Mouse (Mus musculus): Measurements from ENCODE around the gene Ptbp2. TPM values are rescaled to one million over a fixed set of nuclear protein-coding genes. Genes with fewer than 3 reads are reported as not detected.

Ptbp2 gene
- total and polyA plus RNA-seq, 3 experiments = 17.7 to 35.9 (median 29.8) TPM

GRCm38 (mm10) chr3:119711503-119711902 is 72.8 kb downstream of the Ptbp2 start:
- TF ChIP-seq MXI1 (IDR thresholded peaks at IDR 0.05; ENCODE audit: low read depth, low read length) (no peak), BHLHE40 (IDR thresholded peaks at IDR 0.05; ENCODE audit: low read depth, low read length) (no peak), MEF2A (IDR thresholded peaks at IDR 0.05; ENCODE audit: borderline replicate concordance, low read depth, low read length) (no peak), ETS1 (conservative IDR thresholded peaks at IDR 0.05; ENCODE audit: low read depth, low read length) (no peak), USF2 (conservative IDR thresholded peaks at IDR 0.05; ENCODE audit: low read depth, low read length) (no peak)
- dilution Hi-C loops (cut with MboI; ENCODE audit: extremely low pct_ligation_motif_present, extremely low pct_unique_long_range_greater_than_20kb, low sequenced_read_pairs) (no loop called here), in situ Hi-C loops (cut with MboI; ENCODE audit: low pct_ligation_motif_present, low pct_unique_long_range_greater_than_20kb, low sequenced_read_pairs) (no loop called here)
- Histone ChIP-seq H3K9me3 (replicated peaks; ENCODE audit: low read length) (no peaks in the 10 kb centered on the region), H3K79me2 (replicated peaks; ENCODE audit: control insufficient read depth, extremely low read depth, insufficient read depth, poor library complexity, severe bottlenecking) (no peaks in the 10 kb centered on the region), H3K27me3 (replicated peaks) (no peaks in the 10 kb centered on the region), H3K4me2 (ENCODE audit: insufficient read depth, low read depth, poor library complexity, severe bottlenecking) (no peak overlapping the region), H3K27ac (ENCODE audit: insufficient read depth, low read depth) (no peak overlapping the region), H3K36me3 (replicated peaks in 1 of 2; ENCODE audit: control insufficient read depth in 1 of 2, insufficient read depth in 1 of 2, low read length in 1 of 2) (peaks cover 0 to 15% of the 10 kb centered on the region in 2 experiments), H3K9ac (ENCODE audit: insufficient read depth, low read depth) (no peak overlapping the region), H3K4me3 (replicated peaks in 1 of 3; ENCODE audit: low read depth in 2 of 3, low read length in 2 of 3, poor library complexity in 1 of 3) (no peak overlapping the region), H3K4me1 (ENCODE audit: control insufficient read depth in 1 of 2, insufficient read depth in 2 of 2) (no peaks in the 10 kb centered on the region)
- no peak for DNase-seq (ENCODE audit: extremely low read depth)

- no peaks in the 10 kb centered on the region for H3K27me3 ChIP-seq (replicated peaks)
- no peak overlapping the region for H3K4me3 ChIP-seq (replicated peaks in 1 of 3; ENCODE audit: low read depth in 2 of 3, low read length in 2 of 3, poor library complexity in 1 of 3)
- TF ChIP-seq ZC3H11A (IDR thresholded peaks at IDR 0.05; ENCODE audit: low read depth, low read length) = no peak
- no peak overlapping the region for H3K9ac ChIP-seq (ENCODE audit: insufficient read depth, low read depth)
- no peak for DNase-seq (ENCODE audit: extremely low read depth)
- H3K4me2 ChIP-seq (ENCODE audit: insufficient read depth, low read depth, poor library complexity, severe bottlenecking) = no peak overlapping the region
- H3K36me3 ChIP-seq (replicated peaks in 1 of 2; ENCODE audit: control insufficient read depth in 1 of 2, insufficient read depth in 1 of 2, low read length in 1 of 2) = no peaks in the 10 kb centered on the region
- H3K9me3 ChIP-seq (replicated peaks; ENCODE audit: low read length) = no peaks in the 10 kb centered on the region
- dilution Hi-C loops (cut with MboI; ENCODE audit: extremely low pct_ligation_motif_present, extremely low pct_unique_long_range_greater_than_20kb, low sequenced_read_pairs) (no loop called here), in situ Hi-C loops (cut with MboI; ENCODE audit: low pct_ligation_motif_present, low pct_unique_long_range_greater_than_20kb, low sequenced_read_pairs) (no loop called here)
- H3K79me2 ChIP-seq (replicated peaks; ENCODE audit: control insufficient read depth, extremely low read depth, insufficient read depth, poor library complexity, severe bottlenecking) = no peaks in the 10 kb centered on the region
- no peak overlapping the region for H3K27ac ChIP-seq (ENCODE audit: insufficient read depth, low read depth)
- no peaks in the 10 kb centered on the region for H3K4me1 ChIP-seq (ENCODE audit: control insufficient read depth in 1 of 2, insufficient read depth in 2 of 2)
These were observed 82.8 kb downstream of the Ptbp2 start for GRCm38 (mm10) chr3:119701467-119701866.

GRCm38 (mm10) chr3:119684741-119685140 is 99.5 kb downstream of the Ptbp2 start:
- no peaks in the 10 kb centered on the region for H3K36me3 ChIP-seq (replicated peaks in 1 of 2; ENCODE audit: control insufficient read depth in 1 of 2, insufficient read depth in 1 of 2, low read length in 1 of 2)
- no peaks in the 10 kb centered on the region for H3K4me1 ChIP-seq (ENCODE audit: control insufficient read depth in 1 of 2, insufficient read depth in 2 of 2)
- no peaks in the 10 kb centered on the region for H3K27me3 ChIP-seq (replicated peaks)
- H3K9ac ChIP-seq (ENCODE audit: insufficient read depth, low read depth) = no peak overlapping the region
- no peak overlapping the region for H3K4me3 ChIP-seq (replicated peaks in 1 of 3; ENCODE audit: low read depth in 2 of 3, low read length in 2 of 3, poor library complexity in 1 of 3)
- no peak overlapping the region for H3K27ac ChIP-seq (ENCODE audit: insufficient read depth, low read depth)
- no peaks in the 10 kb centered on the region for H3K79me2 ChIP-seq (replicated peaks; ENCODE audit: control insufficient read depth, extremely low read depth, insufficient read depth, poor library complexity, severe bottlenecking)
- DNase-seq (ENCODE audit: extremely low read depth) = no peak
- TF ChIP-seq MAX (IDR thresholded peaks at IDR 0.05; ENCODE audit: low read length) = no peak
- H3K9me3 ChIP-seq (replicated peaks; ENCODE audit: low read length) = peaks cover 3% of the 10 kb centered on the region
- dilution Hi-C loops (cut with MboI; ENCODE audit: extremely low pct_ligation_motif_present, extremely low pct_unique_long_range_greater_than_20kb, low sequenced_read_pairs) (no loop called here), in situ Hi-C loops (cut with MboI; ENCODE audit: low pct_ligation_motif_present, low pct_unique_long_range_greater_than_20kb, low sequenced_read_pairs) (no loop called here)
- H3K4me2 ChIP-seq (ENCODE audit: insufficient read depth, low read depth, poor library complexity, severe bottlenecking) = no peak overlapping the region

All from CH12.LX (cell line).